Mouse (Mus musculus) liver, embryonic 15.5 days (tissue): Measurements from ENCODE around the gene Smarcd1. TPM values are rescaled to one million over a fixed set of nuclear protein-coding genes. Genes with fewer than 3 reads are reported as not detected.

Experiments
- ATAC-seq: fragments of 200-750 bp; cut with Nextera tagmentation; 2 replicates; pipeline ENCODE4 v1.8.0; 2017; ENCODE audit warnings: moderate number of reproducible peaks, mild to moderate bottlenecking, moderate library complexity; ENCODE audit not compliant: insufficient read depth
- H3K27ac ChIP-seq: fragments of 300-500 bp; sonication (generic); replicated peaks from 2 replicates; pipeline ENCODE4 v1.5.1; 2015; ENCODE audit warnings: mild to moderate bottlenecking, inconsistent platforms
- H3K27me3 ChIP-seq: fragments of 300-500 bp; sonication (generic); 2 replicates; pipeline ENCODE4 v1.6.1; 2015; ENCODE audit warnings: mild to moderate bottlenecking, inconsistent platforms
- H3K36me3 ChIP-seq: fragments of 300-500 bp; sonication (generic); replicated peaks from 2 replicates; pipeline ENCODE4 v1.6.1; 2015; ENCODE audit warnings: moderate library complexity, mild to moderate bottlenecking, inconsistent platforms
- H3K4me1 ChIP-seq: fragments of 300-500 bp; sonication (generic); replicated peaks from 2 replicates; pipeline ENCODE4 v1.6.1; 2015; ENCODE audit warnings: inconsistent platforms
- H3K4me2 ChIP-seq: fragments of 300-500 bp; sonication (generic); 2 replicates; pipeline ENCODE4 v1.6.1; 2015; ENCODE audit warnings: moderate library complexity, mild to moderate bottlenecking, inconsistent platforms
- H3K4me3 ChIP-seq: fragments of 300-500 bp; sonication (generic); replicated peaks from 2 replicates; pipeline ENCODE4 v1.5.1; 2015; ENCODE audit warnings: mild to moderate bottlenecking, inconsistent platforms
- H3K9ac ChIP-seq: fragments of 300-500 bp; sonication (generic); 2 replicates; pipeline ENCODE4 v1.6.1; 2015; ENCODE audit warnings: moderate library complexity, mild to moderate bottlenecking, inconsistent platforms
- H3K9me3 ChIP-seq: fragments of 300-500 bp; sonication (generic); replicated peaks from 2 replicates; pipeline ENCODE4 v1.6.1; 2016; ENCODE audit warnings: inconsistent platforms
- WGBS: fragments of 180-500 bp; shearing (Covaris S2); methylation state at CpG from one replicate; pipeline ENCODE4 v1.1.7; 2015; ENCODE audit warnings: mixed read lengths; ENCODE audit not compliant: insufficient replicate concordance; 5-methylcytosine and 5-hydroxymethylcytosine counted together
- polyA plus RNA-seq: library from polyadenylated mRNA; unstranded; fragments of >200 nt; fragmentation: Nextera tagmentation; extraction: Ambion mirVana; gene quantifications from 2 replicates; pipeline ENCODE4 v1.2.1, GENCODE M21; 2015

The Smarcd1 gene
- polyA plus RNA-seq, 1 experiment from 2014 or later, result 5.7 TPM

DNA sequence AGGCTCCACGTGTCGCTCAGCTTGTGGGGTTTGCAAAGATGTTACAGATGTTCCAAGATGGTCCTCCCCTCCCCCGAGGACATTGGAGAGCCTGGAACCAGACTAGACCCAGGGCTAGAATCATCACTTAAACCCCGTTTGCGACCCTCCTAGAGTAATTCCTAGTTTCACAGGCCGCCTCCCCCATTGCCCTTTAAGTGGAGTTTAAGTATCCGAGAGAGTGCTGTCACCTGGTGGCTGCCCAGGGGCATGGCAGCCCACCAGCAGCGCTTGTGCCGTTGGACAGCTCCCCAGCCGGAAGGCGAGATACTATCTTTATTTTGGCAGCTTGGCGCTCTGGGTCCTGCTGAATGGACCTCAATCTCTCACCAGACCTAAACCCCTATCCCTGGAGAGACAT, 33.0 kb upstream of the Smarcd1 start:
- H3K36me3 ChIP-seq, result no peaks in the 10 kb centered on the region
- no peaks in the 10 kb centered on the region for H3K9me3 ChIP-seq
- H3K4me3 ChIP-seq, result no peak overlapping the region
- no peak overlapping the region for H3K9ac ChIP-seq
- H3K4me1 ChIP-seq, result peaks cover 35% of the 10 kb centered on the region
- peaks cover 100% of the 10 kb centered on the region for H3K27me3 ChIP-seq
- 3% methylated on average over 12 of the region's 12 CpGs for WGBS
- H3K27ac ChIP-seq, result no peak overlapping the region
- H3K4me2 ChIP-seq, result no peak overlapping the region
- no peak for ATAC-seq

DNA sequence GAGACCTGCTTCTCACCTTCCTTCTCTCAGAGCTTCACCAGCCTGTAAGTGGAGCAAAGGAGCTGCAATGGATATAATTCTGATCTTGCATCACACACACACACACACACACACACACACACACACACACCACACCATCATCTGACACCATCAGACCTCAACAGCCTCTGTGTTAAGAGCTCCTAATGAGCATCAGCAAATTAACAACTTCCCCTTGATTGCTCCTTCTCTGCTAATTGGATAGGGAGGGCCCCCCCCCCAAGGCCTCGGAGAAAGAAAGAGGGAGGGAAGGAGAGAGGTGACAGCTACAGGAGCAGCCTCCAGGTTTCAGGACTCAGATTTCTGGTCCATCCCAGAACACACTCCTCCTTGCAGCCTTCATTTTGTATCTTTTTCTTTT, 32.5 kb upstream of the Smarcd1 start:
- Histone ChIP-seq H3K4me2 (no peak overlapping the region), H3K36me3 (no peaks in the 10 kb centered on the region), H3K4me3 (no peak overlapping the region), H3K27me3 (peaks cover 100% of the 10 kb centered on the region), H3K4me1 (peaks cover 30% of the 10 kb centered on the region), H3K9me3 (no peaks in the 10 kb centered on the region), H3K27ac (no peak overlapping the region), H3K9ac (no peak overlapping the region)
- WGBS, result 0% methylated on average over 1 of the region's 1 CpGs
- ATAC-seq, result no peak

DNA sequence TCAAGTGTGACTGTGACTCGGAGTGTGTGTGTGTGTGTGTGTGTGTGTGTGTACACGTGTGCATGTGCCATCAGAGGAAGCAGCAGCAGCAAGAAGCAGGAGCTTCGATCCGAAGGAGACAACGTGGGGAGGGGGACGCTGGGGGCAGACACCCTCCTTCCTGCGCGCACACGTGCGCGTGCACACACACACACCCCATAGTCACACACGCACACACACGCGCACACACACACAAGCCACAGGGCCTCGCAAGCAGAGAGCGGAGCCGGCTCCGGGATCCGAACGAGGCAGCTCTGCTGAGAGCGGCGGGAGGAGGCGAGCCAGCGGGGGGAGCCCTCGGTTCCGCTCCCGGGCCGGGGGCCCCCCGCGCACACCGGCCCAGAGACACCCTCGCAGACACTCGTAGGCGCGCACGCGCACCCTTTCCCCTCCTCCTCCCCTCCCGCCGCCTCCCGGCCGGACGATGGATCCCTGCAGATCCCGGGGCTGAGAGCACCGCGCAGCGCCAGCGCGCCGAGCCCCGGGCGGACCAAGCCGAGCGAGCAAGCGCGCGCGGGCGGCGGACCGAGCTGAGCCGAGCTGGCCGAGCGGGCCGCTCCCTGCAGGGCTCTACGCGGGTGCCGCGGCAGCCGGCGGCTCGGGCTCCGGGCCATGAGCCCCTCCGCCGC, 31.6 kb upstream of the Smarcd1 start, which contains the start of gene Asic1:
Gene Asic1, plus strand, starts transcription at position 215 of the 668 bp plus-strand sequence.
- no peak within 1 kb of the TSS for H3K9ac ChIP-seq
- H3K4me1 ChIP-seq, result peaks cover 21% of the 10 kb centered on the region
- 1% methylated on average over 71 of the region's 74 CpGs for WGBS

DNA sequence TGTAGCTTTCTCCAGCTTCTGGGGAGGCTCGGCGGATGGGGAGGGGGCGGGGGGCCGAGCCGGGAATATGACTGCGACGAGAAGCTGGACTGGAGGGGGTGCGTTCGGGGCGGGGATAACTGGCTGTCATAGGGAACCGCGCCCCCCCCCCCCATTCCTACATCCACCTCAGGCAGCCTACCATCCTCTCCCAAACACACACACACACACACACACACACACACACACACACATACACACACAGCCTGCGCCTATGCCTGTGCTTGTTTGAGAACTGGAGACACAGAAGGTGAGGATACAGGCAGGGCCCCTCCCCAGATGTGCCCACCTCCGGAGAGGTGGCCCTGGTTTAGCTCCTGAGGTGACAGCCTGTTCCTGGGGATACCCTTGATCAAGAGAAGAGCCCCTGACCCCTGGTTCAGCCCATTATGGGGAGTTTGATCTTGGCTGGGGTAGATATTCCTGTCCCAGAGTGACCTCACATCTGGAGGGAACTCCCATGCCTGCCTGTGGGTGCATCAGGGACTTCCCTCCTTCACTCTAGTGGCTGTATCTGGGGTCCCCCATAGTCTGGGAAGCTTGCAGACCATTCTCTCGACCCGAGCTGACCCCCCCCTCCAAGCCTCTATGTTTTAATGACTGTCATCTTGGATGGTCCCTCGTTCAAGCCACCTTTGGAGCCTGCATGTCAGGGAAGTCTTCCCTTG, 30.8 kb upstream of the Smarcd1 start:
- no peak for ATAC-seq
- Histone ChIP-seq H3K27ac (no peak overlapping the region), H3K36me3 (no peaks in the 10 kb centered on the region), H3K4me2 (peak overlapping the region; percentile 67), H3K4me1 (peaks cover 13% of the 10 kb centered on the region), H3K9me3 (no peaks in the 10 kb centered on the region), H3K27me3 (peaks cover 100% of the 10 kb centered on the region), H3K4me3 (peak overlapping the region; percentile 46), H3K9ac (no peak overlapping the region)
- 9% methylated on average over 8 of the region's 17 CpGs for WGBS

More for the DNA sequence above, 31.6 kb upstream of the Smarcd1 start, which contains the start of gene Asic1:
- peak within 1 kb of the TSS; percentile 46 for H3K4me3 ChIP-seq
- peak; percentile 55 for ATAC-seq
- H3K9me3 ChIP-seq, result no peaks in the 10 kb centered on the region
- H3K27me3 ChIP-seq, result peaks cover 100% of the 10 kb centered on the region
- H3K36me3 ChIP-seq, result no peaks in the 10 kb centered on the region
- H3K4me2 ChIP-seq, result peak within 1 kb of the TSS; percentile 67
- no peak within 1 kb of the TSS for H3K27ac ChIP-seq

DNA sequence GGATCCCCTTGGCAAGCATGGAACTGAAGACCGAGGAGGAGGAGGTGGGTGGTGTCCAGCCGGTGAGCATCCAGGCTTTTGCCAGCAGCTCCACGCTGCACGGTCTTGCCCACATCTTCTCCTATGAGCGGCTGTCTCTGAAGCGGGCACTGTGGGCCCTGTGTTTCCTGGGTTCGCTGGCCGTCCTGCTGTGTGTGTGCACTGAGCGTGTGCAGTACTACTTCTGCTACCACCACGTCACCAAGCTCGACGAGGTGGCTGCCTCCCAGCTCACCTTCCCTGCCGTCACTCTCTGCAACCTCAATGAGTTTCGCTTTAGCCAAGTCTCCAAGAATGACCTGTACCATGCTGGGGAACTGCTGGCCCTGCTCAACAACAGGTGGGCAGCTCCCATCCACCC, 30.1 kb upstream of the Smarcd1 start:
- Histone ChIP-seq H3K4me1 (peaks cover 13% of the 10 kb centered on the region), H3K4me2 (no peak overlapping the region), H3K27ac (no peak overlapping the region), H3K36me3 (no peaks in the 10 kb centered on the region), H3K27me3 (peaks cover 99% of the 10 kb centered on the region), H3K9me3 (no peaks in the 10 kb centered on the region), H3K9ac (no peak overlapping the region), H3K4me3 (no peak overlapping the region)
- WGBS, result 54% methylated on average over 14 of the region's 14 CpGs
- ATAC-seq, result no peak

DNA sequence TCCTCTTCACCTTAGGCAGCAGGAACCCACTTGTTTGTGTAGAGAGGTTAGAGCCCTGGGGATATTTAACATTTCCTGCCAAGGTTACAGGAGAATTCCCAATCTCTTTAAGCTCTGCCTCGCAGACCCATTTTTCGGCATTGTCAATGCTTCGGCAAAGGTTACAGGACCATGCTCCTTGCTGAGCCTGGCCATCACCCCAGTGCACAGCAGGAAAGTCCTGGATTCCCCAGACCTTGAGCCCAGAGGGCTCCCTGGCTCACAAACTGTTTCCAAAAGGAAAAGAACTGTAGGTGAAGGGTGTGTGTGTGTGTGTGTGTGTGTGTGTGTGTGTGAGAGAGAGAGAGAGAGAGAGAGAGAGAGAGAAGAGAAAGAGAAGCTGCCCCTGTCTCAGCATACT, 27.1 kb upstream of the Smarcd1 start:
- no peak for ATAC-seq
- Histone ChIP-seq H3K4me1 (peaks cover 13% of the 10 kb centered on the region), H3K9me3 (no peaks in the 10 kb centered on the region), H3K36me3 (no peaks in the 10 kb centered on the region), H3K4me2 (no peak overlapping the region), H3K27me3 (peaks cover 93% of the 10 kb centered on the region), H3K27ac (no peak overlapping the region), H3K4me3 (no peak overlapping the region), H3K9ac (no peak overlapping the region)
- 64% methylated on average over 3 of the region's 3 CpGs for WGBS

DNA sequence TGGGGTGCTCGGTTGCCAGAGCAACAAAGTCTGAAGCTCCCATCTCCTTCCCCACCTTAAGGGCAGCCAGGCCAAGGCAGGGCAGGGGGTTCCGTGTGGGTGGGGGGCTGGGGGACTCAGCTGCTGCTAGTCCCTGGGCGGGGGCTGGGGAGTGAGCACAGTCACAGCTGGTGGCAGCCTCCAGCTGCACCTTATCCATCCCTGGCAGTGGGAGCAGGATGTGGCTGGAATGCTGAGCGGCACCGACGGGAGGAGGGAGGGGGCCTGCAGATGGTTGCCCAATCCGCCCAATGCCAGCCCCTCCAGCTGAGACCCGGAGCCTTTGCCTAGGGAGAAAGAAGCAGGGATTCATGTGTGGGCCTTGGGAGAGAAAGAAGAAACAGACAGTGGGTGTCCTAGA, 24.8 kb upstream of the Smarcd1 start:
- 48% methylated on average over 8 of the region's 8 CpGs for WGBS
- Histone ChIP-seq H3K4me3 (no peak overlapping the region), H3K36me3 (no peaks in the 10 kb centered on the region), H3K9ac (no peak overlapping the region), H3K4me2 (no peak overlapping the region), H3K4me1 (peaks cover 4% of the 10 kb centered on the region; the same call in 1 of the 2 replicates), H3K27me3 (peaks cover 82% of the 10 kb centered on the region), H3K27ac (no peak overlapping the region), H3K9me3 (no peaks in the 10 kb centered on the region)
- no peak for ATAC-seq

DNA sequence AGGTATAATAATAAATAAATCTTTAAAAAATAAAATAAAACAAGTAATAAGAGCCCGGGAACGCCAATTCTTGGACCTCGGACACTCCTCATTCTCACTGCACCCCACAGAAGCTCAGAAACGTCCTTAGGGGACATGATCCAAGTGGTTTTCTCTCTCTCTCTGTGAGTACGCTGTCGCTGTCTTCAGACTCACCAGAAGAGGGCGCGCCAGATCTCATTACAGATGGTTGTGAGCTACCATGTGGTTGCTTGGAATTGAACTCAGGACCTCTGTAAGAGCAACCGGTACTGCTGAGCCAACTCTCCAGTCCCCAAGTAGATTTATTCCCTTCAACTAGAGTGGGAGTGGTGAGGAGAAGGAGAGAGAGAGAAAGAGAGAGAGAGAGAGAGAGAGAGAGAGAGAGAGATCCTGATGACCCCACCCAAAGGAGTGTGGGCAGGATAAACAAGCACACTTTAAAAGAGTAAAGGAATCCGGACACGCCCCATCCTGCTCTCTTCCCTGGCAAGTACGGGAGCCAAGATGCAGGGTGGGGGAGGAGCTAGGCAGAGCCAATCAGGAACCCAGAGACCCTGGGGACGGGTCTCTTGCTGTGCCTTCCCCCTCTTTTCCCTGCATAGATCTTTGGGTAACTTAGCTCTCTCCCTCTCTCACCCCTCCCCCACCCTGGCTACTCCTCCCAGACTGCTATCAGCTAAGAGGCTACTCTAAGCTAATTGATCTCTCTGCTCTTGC, 23.7 kb upstream of the Smarcd1 start:
- H3K9me3 ChIP-seq, result no peaks in the 10 kb centered on the region
- no peaks in the 10 kb centered on the region for H3K36me3 ChIP-seq
- peaks cover 71% of the 10 kb centered on the region for H3K27me3 ChIP-seq
- H3K4me1 ChIP-seq, result peaks cover 4% of the 10 kb centered on the region; the same call in 1 of the 2 replicates
- H3K4me3 ChIP-seq, result no peak overlapping the region
- H3K9ac ChIP-seq, result no peak overlapping the region
- 8% methylated on average over 13 of the region's 13 CpGs for WGBS
- no peak for ATAC-seq
- H3K27ac ChIP-seq, result no peak overlapping the region
- H3K4me2 ChIP-seq, result no peak overlapping the region

DNA sequence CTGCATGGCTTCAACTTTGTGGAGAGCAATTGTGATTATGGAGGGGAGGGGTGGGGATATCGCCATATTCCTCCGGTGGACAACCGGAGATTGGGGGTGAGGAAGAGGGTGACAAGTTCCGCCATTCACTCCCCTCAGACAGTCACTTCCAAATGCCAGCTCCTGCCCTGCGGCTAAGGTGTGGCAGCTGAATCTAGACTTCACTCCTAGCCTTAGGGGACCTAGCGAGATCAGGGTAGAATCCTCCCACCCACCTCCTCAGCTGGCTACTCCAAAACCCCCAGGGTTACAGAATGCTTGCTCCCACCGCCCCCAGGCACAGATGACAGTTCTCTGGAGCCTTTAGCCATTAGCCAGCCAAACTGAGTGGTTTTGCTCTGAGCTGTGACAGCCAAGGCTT, 22.9 kb upstream of the Smarcd1 start:
- peaks cover 63% of the 10 kb centered on the region for H3K27me3 ChIP-seq
- no peaks in the 10 kb centered on the region for H3K36me3 ChIP-seq
- H3K4me2 ChIP-seq, result no peak overlapping the region
- H3K9ac ChIP-seq, result no peak overlapping the region
- peaks cover 4% of the 10 kb centered on the region; the same call in 1 of the 2 replicates for H3K4me1 ChIP-seq
- H3K9me3 ChIP-seq, result no peaks in the 10 kb centered on the region
- H3K27ac ChIP-seq, result no peak overlapping the region
- 50% methylated on average over 7 of the region's 7 CpGs for WGBS
- H3K4me3 ChIP-seq, result no peak overlapping the region
- no peak for ATAC-seq

DNA sequence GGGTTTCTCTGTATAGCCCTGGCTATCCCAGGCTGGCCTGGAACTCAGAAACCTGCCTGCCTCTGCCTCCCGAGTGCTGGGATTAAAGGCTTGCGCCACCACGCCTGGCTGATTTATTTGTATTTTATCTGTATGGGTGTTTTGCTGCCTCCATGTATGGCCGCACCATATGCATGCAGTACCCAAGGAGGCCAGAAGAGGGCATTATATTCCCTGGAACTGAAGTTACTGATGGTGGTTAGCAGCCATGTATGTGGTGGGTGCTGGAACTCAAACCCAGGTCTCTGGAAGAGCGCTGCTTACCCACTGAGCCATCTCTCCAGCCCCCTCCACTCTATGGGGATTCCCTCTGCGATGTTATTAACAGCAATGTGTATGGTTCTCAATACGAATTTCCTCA, 19.0 kb upstream of the Smarcd1 start:
- Histone ChIP-seq H3K9ac (no peak overlapping the region), H3K4me3 (no peak overlapping the region), H3K4me2 (no peak overlapping the region), H3K27ac (no peak overlapping the region), H3K9me3 (no peaks in the 10 kb centered on the region), H3K4me1 (peaks cover 4% of the 10 kb centered on the region; the same call in 1 of the 2 replicates), H3K36me3 (no peaks in the 10 kb centered on the region), H3K27me3 (peaks cover 45% of the 10 kb centered on the region)
- 69% methylated on average over 7 of the region's 7 CpGs for WGBS
- ATAC-seq, result no peak

DNA sequence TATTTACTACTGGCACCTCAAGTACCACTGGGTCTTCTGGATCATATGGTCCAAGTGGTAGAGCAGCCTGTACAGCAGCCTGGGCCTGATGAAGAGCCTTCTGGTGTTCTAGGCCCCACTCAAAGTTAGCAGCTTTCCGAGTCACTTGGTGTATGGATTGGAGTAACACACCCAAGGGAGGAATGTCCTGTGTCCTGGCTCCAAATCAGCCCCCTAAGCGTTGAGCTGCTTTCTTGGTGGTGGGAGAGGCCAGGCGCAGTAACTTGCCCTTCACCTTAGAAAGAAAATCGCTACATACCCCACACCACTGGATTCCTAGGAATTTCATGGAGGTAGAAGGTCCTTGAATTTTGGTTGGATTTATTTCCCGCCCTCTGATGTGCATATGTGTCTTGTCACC, 17.8 kb upstream of the Smarcd1 start:
- Histone ChIP-seq H3K9me3 (no peaks in the 10 kb centered on the region), H3K4me3 (no peak overlapping the region), H3K27ac (no peak overlapping the region), H3K36me3 (no peaks in the 10 kb centered on the region), H3K9ac (no peak overlapping the region), H3K4me1 (no peaks in the 10 kb centered on the region), H3K4me2 (no peak overlapping the region), H3K27me3 (peaks cover 37% of the 10 kb centered on the region)
- WGBS, result 66% methylated on average over 5 of the region's 5 CpGs
- ATAC-seq, result no peak
